Mouse (Mus musculus): ENCODE measurements at regions not wholly inside any gene's neighbourhood (a gene's known extent, or its start where the extent isn't known, plus 50 kb on each side); places are given as distances from the start of the nearest gene placed in this dataset.

- no peak for DNase-seq (ENCODE audit: low read depth)
Observed at GRCm38 (mm10) chr6:51215371-51215770, 217.1 kb upstream of the Nfe2l3 start.

GRCm38 (mm10) chr6:51216472-51216871, 216.0 kb upstream of the Nfe2l3 start:
- peak; percentile 92 for DNase-seq (ENCODE audit: low read depth)

GRCm38 (mm10) chr6:51219691-51220090, 212.8 kb upstream of the Nfe2l3 start:
- DNase-seq (ENCODE audit: low read depth) = no peak

GRCm38 (mm10) chr6:51220778-51221177, 211.7 kb upstream of the Nfe2l3 start:
- DNase-seq (ENCODE audit: low read depth) = no peak

GRCm38 (mm10) chr6:51236077-51236740, 196.3 kb upstream of the Nfe2l3 start:
- DNase-seq (ENCODE audit: low read depth) = no peak

GRCm38 (mm10) chr6:51240039-51240438, 192.4 kb upstream of the Nfe2l3 start:
- DNase-seq (ENCODE audit: low read depth) = no peak

GRCm38 (mm10) chr6:51250233-51250632, 182.2 kb upstream of the Nfe2l3 start:
- DNase-seq (ENCODE audit: low read depth) = no peak

GRCm38 (mm10) chr6:51251432-51251831, 181.0 kb upstream of the Nfe2l3 start:
- no peak for DNase-seq (ENCODE audit: low read depth)

GRCm38 (mm10) chr6:51252721-51253120, 179.7 kb upstream of the Nfe2l3 start:
- DNase-seq (ENCODE audit: low read depth) = no peak

- DNase-seq (ENCODE audit: low read depth) = no peak
Observed at GRCm38 (mm10) chr6:51256631-51257030, 175.8 kb upstream of the Nfe2l3 start.

GRCm38 (mm10) chr6:51257524-51257923, 174.9 kb upstream of the Nfe2l3 start:
- DNase-seq (ENCODE audit: low read depth) = no peak

GRCm38 (mm10) chr6:51258304-51258703, 174.2 kb upstream of the Nfe2l3 start:
- DNase-seq (ENCODE audit: low read depth) = no peak

- DNase-seq (ENCODE audit: low read depth) = no peak
Observed at GRCm38 (mm10) chr6:51263595-51263994, 168.9 kb upstream of the Nfe2l3 start.

GRCm38 (mm10) chr6:51265329-51265728, 167.1 kb upstream of the Nfe2l3 start:
- DNase-seq (ENCODE audit: low read depth) = no peak

GRCm38 (mm10) chr6:51266721-51267120, 165.7 kb upstream of the Nfe2l3 start:
- DNase-seq (ENCODE audit: low read depth) = no peak

- DNase-seq (ENCODE audit: low read depth) = no peak
Observed at GRCm38 (mm10) chr6:51267888-51268287, 164.6 kb upstream of the Nfe2l3 start.

- DNase-seq (ENCODE audit: low read depth) = no peak
Observed at GRCm38 (mm10) chr6:51268931-51269330, 163.5 kb upstream of the Nfe2l3 start.

- no peak for DNase-seq (ENCODE audit: low read depth)
Observed at GRCm38 (mm10) chr6:51269617-51270016, 162.9 kb upstream of the Nfe2l3 start.

GRCm38 (mm10) chr6:51270216-51271127, 162.0 kb upstream of the Nfe2l3 start:
- peak; percentile 76 for DNase-seq (ENCODE audit: low read depth)

GRCm38 (mm10) chr6:51271128-51271480, 161.4 kb upstream of the Nfe2l3 start:
- no peak for DNase-seq (ENCODE audit: low read depth)

GRCm38 (mm10) chr6:51272136-51272736, 160.2 kb upstream of the Nfe2l3 start:
- no peak for DNase-seq (ENCODE audit: low read depth)

GRCm38 (mm10) chr6:51279491-51279890, 153.0 kb upstream of the Nfe2l3 start:
- no peak for DNase-seq (ENCODE audit: low read depth)

- DNase-seq (ENCODE audit: low read depth) = no peak
Observed at GRCm38 (mm10) chr6:51280231-51280630, 152.2 kb upstream of the Nfe2l3 start.

Data from fibroblast of lung, adult 2 months (primary cell).